Mouse (Mus musculus): ENCODE measurements around the gene Pard3.

Gene Pard3

DNA sequence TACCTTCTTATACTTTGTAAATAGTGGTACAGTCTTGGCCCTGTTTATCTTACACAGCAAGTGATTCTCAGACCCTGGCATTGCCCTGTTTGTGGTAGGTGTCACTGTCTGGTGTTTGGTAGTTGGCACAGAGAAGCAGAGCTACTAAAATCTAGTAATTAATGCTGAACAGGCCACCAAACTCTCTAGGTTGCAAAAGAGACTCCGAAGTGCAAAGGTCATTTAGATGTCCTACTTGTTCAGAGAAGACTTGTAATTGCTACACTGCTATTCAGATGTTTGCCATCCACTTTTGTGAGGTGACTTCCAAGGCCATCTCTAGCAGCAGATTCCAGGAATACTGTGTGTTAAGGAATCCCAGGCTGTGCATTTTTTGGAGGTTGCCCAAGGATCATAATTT lies 383.7 kb downstream of the Pard3 start:
- Histone ChIP-seq H3K9me3 (ENCODE audit: low read length) (no peaks in the 10 kb centered on the region), H3K4me3 (replicated peaks; ENCODE audit: low read length) (no peak overlapping the region), H3K4me1 (replicated peaks; ENCODE audit: low read depth, low read length) (peaks cover 10% of the 10 kb centered on the region), H3K36me3 (ENCODE audit: insufficient read depth, low read length) (no peaks in the 10 kb centered on the region), H3K27me3 (ENCODE audit: insufficient read depth, low read length) (no peaks in the 10 kb centered on the region)
- TF ChIP-seq CTCF (conservative IDR thresholded peaks at IDR 0.05; ENCODE audit: low read length) (no peak), NANOG (IDR thresholded peaks at IDR 0.05; ENCODE audit: borderline replicate concordance, low read length) (no peak), POU5F1 (IDR thresholded peaks at IDR 0.05; ENCODE audit: borderline replicate concordance, low read length) (no peak)

DNA sequence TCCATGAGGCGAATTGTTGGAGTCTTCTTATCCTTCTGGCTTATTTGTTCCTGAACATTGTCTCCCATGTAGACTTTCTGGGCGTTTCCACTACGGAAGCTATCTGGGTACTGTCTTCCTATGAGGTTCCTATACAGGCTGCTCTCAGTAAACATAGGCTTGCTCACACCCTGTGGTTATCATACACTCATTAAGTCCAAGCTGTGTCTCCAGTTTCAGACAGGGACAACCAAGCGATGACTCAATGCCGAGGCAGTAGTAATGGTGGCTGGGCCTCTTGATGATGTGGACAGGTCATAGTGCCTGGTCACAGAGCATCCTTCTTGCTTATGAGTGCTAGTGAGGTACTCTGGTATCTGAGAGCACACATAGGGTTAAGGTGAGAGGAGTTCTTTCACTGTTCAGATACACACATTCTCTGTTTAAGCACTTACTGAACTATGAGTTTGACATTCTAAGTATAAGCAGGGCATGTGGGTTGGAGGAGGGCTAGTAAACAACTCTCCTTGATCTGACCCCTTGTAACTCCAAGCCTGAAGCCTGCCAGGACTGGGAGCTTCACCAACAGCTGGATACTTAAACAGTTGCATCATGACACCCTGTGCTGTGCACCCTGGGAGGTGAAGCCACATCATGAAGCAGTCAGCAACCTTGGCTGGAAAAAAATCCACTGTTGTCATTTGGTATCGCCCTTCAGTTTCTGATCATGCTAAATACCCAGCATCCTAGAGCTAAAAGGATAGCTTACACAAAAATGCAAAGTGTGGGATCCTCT lies 385.6 kb downstream of the Pard3 start:
- H3K4me1 ChIP-seq (replicated peaks; ENCODE audit: low read depth, low read length) = peaks cover 18% of the 10 kb centered on the region
- no peaks in the 10 kb centered on the region for H3K36me3 ChIP-seq (ENCODE audit: insufficient read depth, low read length)
- TF ChIP-seq CTCF (conservative IDR thresholded peaks at IDR 0.05; ENCODE audit: low read length) = no peak
- no peak for TF ChIP-seq POU5F1 (IDR thresholded peaks at IDR 0.05; ENCODE audit: borderline replicate concordance, low read length)
- no peak for TF ChIP-seq NANOG (IDR thresholded peaks at IDR 0.05; ENCODE audit: borderline replicate concordance, low read length)
- no peaks in the 10 kb centered on the region for H3K27me3 ChIP-seq (ENCODE audit: insufficient read depth, low read length)
- H3K4me3 ChIP-seq (replicated peaks; ENCODE audit: low read length) = no peak overlapping the region
- H3K9me3 ChIP-seq (ENCODE audit: low read length) = no peaks in the 10 kb centered on the region

DNA sequence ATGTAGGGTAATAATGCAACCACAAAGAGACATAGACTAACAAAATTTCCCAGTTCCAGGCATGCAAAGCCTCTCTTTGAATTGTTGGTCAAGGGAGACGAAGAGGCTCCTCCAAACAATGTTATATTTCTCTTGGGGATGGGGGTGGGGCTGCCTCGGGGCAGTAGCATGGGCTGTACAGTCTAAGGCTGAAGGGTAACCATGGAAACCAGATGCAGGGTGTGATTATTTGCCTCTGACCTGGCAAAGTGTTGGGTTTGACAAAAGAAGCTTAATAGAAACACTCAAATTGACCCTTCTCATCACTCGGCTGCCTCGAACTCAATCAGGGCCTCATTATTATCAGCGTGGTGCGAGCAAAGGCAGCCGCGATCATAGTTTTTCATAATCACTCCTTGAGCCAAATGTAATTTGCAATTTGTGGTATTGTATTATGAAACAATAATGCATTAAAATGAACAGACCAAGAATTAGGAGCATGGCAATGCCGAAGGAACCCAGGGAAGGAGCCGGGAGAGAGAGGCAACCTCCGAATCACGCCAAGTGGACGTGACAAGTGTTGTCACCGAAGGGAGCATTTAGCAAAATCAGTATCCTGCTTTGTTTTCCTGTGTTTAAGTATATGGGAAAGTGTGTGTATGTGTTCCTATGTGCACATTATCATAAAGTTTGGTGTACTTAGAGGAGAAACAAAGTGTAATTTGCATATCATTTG lies 387.4 kb downstream of the Pard3 start:
- peaks cover 18% of the 10 kb centered on the region for H3K4me1 ChIP-seq (replicated peaks; ENCODE audit: low read depth, low read length)
- no peak overlapping the region for H3K4me3 ChIP-seq (replicated peaks; ENCODE audit: low read length)
- no peaks in the 10 kb centered on the region for H3K27me3 ChIP-seq (ENCODE audit: insufficient read depth, low read length)
- TF ChIP-seq CTCF (conservative IDR thresholded peaks at IDR 0.05; ENCODE audit: low read length) (no peak), POU5F1 (IDR thresholded peaks at IDR 0.05; ENCODE audit: borderline replicate concordance, low read length) (no peak), NANOG (IDR thresholded peaks at IDR 0.05; ENCODE audit: borderline replicate concordance, low read length) (no peak)
- no peaks in the 10 kb centered on the region for H3K36me3 ChIP-seq (ENCODE audit: insufficient read depth, low read length)
- H3K9me3 ChIP-seq (ENCODE audit: low read length) = no peaks in the 10 kb centered on the region

DNA sequence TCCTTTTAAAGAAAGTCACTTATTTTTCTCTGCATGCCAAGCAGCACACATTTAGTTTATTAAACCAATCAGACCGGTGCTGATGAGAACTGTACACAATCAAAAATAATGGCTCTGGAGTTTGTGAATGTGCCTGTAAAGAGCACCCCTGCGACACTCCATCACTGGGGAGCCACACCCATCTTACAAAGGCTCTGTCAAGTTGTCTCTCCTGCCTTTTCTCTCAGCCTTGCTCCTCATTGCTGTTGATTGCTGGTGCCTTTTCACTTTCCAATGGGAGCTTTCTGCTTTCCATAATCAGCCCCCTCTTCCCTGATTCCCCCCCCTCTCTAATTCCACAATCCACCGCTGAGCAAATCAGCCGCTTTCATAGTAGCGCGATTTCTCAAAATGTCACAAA lies 388.7 kb downstream of the Pard3 start:
- Histone ChIP-seq H3K36me3 (ENCODE audit: insufficient read depth, low read length) (no peaks in the 10 kb centered on the region), H3K4me1 (replicated peaks; ENCODE audit: low read depth, low read length) (peaks cover 18% of the 10 kb centered on the region)

DNA sequence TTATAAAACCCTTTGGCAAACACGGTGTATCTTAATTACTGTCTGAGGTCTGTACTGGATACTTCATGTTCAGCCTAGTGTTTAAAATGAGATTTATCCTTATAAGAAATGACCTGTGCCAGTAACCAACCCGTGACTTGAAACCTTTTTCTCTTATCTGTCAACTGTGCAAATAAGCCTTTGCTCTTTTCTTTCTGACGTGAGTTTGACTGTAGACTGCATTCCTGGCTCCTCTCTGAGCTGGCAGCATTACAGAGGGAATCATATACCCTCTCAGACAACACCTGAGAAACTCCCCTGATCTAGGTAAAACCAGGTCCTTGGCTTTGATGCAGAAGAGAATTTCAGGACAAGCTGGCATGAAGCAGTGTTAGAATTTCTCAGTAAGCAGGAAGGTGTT lies 394.2 kb downstream of the Pard3 start:
- TF ChIP-seq POU5F1 (IDR thresholded peaks at IDR 0.05; ENCODE audit: borderline replicate concordance, low read length) (no peak), NANOG (IDR thresholded peaks at IDR 0.05; ENCODE audit: borderline replicate concordance, low read length) (no peak), CTCF (conservative IDR thresholded peaks at IDR 0.05; ENCODE audit: low read length) (no peak)
- Histone ChIP-seq H3K27me3 (ENCODE audit: insufficient read depth, low read length) (no peaks in the 10 kb centered on the region), H3K36me3 (ENCODE audit: insufficient read depth, low read length) (no peaks in the 10 kb centered on the region), H3K9me3 (ENCODE audit: low read length) (0 out of 2 replicates have a peak, but pooled peaks cover 4% of the 10 kb centered on the region), H3K4me1 (replicated peaks; ENCODE audit: low read depth, low read length) (peaks cover 3% of the 10 kb centered on the region; the same call in 1 of the 2 replicates), H3K4me3 (replicated peaks; ENCODE audit: low read length) (no peak overlapping the region)

More for the DNA sequence above, 388.7 kb downstream of the Pard3 start:
- no peaks in the 10 kb centered on the region for H3K27me3 ChIP-seq (ENCODE audit: insufficient read depth, low read length)
- TF ChIP-seq POU5F1 (IDR thresholded peaks at IDR 0.05; ENCODE audit: borderline replicate concordance, low read length) = no peak
- no peak for TF ChIP-seq NANOG (IDR thresholded peaks at IDR 0.05; ENCODE audit: borderline replicate concordance, low read length)
- TF ChIP-seq CTCF (conservative IDR thresholded peaks at IDR 0.05; ENCODE audit: low read length) = no peak
- no peak overlapping the region for H3K4me3 ChIP-seq (replicated peaks; ENCODE audit: low read length)
- H3K9me3 ChIP-seq (ENCODE audit: low read length) = no peaks in the 10 kb centered on the region

DNA sequence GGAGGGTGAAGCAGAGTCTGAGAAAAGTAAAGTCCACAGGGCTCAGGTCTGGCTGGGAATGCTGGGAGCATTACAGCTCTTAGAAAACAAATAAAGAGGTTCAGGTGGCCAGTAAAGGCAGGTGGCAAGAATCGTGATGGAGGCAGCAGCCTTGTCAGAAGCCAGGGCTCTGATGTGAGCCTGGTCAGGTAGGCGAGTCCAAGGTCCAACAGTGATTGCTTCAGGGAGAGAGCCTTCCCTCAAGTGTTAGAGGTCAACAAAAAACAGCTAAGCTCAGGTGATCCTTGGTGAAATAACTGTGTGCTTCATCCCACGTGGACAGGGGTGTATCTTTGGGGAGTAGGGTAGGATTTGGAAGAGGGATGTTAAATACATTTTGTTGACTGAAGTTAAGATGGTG lies 397.5 kb downstream of the Pard3 start:
- H3K4me3 ChIP-seq (replicated peaks; ENCODE audit: low read length) = no peak overlapping the region

DNA sequence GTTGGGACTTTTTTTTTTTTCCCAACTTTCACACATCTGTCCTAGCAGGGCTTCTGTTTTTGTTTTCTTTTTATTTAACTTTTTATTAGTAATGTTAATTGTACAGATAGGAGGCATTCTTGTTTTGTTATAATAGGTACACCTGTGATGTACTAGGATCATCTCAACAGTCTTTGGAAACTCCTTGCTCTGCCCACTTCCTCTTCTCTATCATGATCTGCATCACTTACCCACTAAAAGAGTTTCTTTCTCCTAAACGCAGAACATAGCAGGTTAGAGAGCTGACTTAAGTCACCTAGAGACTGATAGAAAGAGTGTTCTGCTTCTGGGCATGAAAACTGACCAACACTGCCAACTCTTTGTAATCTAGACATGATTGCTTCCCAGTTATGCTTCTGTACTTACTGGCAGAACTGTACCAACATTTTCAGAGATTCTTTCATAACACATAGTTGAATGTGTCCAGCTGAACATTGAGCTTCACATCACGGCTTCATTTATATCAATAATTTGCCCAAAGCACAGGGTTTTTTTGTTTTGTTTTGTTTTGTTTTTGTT lies 398.8 kb downstream of the Pard3 start:
- no peak for TF ChIP-seq NANOG (IDR thresholded peaks at IDR 0.05; ENCODE audit: borderline replicate concordance, low read length)
- TF ChIP-seq POU5F1 (IDR thresholded peaks at IDR 0.05; ENCODE audit: borderline replicate concordance, low read length) = no peak
- no peak for TF ChIP-seq CTCF (conservative IDR thresholded peaks at IDR 0.05; ENCODE audit: low read length)
- 0 out of 2 replicates have a peak, but pooled peaks cover 4% of the 10 kb centered on the region for H3K9me3 ChIP-seq (ENCODE audit: low read length)
- no peaks in the 10 kb centered on the region for H3K27me3 ChIP-seq (ENCODE audit: insufficient read depth, low read length)
- H3K36me3 ChIP-seq (ENCODE audit: insufficient read depth, low read length) = no peaks in the 10 kb centered on the region
- H3K4me3 ChIP-seq (replicated peaks; ENCODE audit: low read length) = no peak overlapping the region
- H3K4me1 ChIP-seq (replicated peaks; ENCODE audit: low read depth, low read length) = no peaks in the 10 kb centered on the region

More for the DNA sequence above, 397.5 kb downstream of the Pard3 start:
- H3K4me1 ChIP-seq (replicated peaks; ENCODE audit: low read depth, low read length) = no peaks in the 10 kb centered on the region
- H3K9me3 ChIP-seq (ENCODE audit: low read length) = 0 out of 2 replicates have a peak, but pooled peaks cover 4% of the 10 kb centered on the region
- no peak for TF ChIP-seq POU5F1 (IDR thresholded peaks at IDR 0.05; ENCODE audit: borderline replicate concordance, low read length)
- H3K36me3 ChIP-seq (ENCODE audit: insufficient read depth, low read length) = no peaks in the 10 kb centered on the region
- no peaks in the 10 kb centered on the region for H3K27me3 ChIP-seq (ENCODE audit: insufficient read depth, low read length)

DNA sequence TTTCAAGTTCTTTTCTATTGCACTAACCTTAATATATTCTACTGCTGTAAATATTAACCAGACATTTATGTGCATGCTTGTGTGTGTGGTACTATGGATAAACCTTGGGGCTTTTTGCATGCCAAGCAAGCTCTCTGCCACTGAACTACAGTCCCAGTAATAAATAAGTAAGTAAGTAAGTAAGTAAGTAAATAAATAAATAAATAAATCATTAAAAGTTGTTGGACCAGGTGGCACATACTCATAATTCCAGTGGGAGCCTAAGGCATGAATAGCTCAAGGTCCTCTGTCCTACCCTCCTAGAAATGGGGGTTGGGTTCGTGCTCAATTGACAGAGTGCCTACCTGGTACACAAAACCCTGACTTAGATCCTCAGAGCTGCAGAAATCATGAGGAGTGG lies 400.6 kb downstream of the Pard3 start:
- Histone ChIP-seq H3K36me3 (ENCODE audit: insufficient read depth, low read length) (no peaks in the 10 kb centered on the region), H3K4me1 (replicated peaks; ENCODE audit: low read depth, low read length) (no peaks in the 10 kb centered on the region), H3K9me3 (ENCODE audit: low read length) (0 out of 2 replicates have a peak, but pooled peaks cover 4% of the 10 kb centered on the region), H3K27me3 (ENCODE audit: insufficient read depth, low read length) (no peaks in the 10 kb centered on the region), H3K4me3 (replicated peaks; ENCODE audit: low read length) (no peak overlapping the region)
- TF ChIP-seq CTCF (conservative IDR thresholded peaks at IDR 0.05; ENCODE audit: low read length) (no peak), POU5F1 (IDR thresholded peaks at IDR 0.05; ENCODE audit: borderline replicate concordance, low read length) (no peak), NANOG (IDR thresholded peaks at IDR 0.05; ENCODE audit: borderline replicate concordance, low read length) (no peak)

Data from E14TG2a.4 (cell line).